Mouse (Mus musculus) T-helper 17 cell (primary cell): Measurements from ENCODE around the gene March1.

ENCODE experiments used
- in situ Hi-C, 2 experiments: fragments of 300-600 bp; cut with MboI, MseI; formaldehyde crosslinking; loops; 1 replicate in 1 of 2; 2 replicates in 1 of 2; pipeline ENCODE4 v1.15.1; 2025; ENCODE audit warnings: high pct_unique_total_duplicates in 2 of 2

The March1 gene

DNA sequence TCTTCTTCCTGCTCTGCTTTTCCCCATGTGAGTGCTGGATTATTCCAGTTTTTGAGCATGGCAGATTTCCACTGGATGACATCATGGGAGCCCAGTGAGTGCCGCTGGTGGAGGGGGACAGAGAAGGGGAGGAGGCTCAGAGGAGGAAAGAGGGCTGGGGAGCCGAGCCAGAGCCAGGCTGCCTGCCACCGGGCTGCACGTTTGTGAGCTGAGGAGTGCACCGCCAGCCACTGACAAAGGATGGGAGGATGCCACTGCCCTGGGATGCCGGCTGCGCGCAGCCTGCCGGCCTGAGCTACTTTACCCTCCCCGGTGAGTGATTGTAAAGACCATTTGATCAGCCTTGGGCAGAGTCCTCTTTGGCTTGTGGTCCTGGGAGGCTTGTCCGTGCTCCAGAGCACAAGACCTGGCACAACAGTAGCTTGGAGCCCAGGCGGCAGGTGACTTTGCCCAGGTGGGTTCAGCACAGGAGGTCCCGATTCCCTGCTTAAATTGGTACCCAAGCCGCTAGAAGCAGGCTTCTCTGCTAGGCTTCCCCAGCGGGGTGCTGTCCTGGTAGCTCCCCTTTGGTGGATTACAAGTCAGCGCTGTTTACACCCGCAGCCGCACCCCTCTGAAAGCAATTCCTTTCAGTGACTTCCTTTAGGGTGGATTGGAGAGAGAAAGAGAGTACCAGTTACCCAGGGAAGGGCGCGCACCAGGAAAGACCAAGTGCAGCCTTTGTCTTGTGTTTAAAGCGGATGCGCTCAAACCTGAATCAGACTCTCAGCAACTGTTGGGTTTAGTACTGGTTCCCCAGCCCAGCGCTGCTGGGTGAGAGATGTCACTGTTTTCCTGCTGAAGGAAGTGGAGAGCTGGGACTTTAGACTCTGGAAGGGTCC is at the start of gene March1:
TSS of gene March1 (plus strand) at position 30 of the 881 bp plus-strand sequence.
- in situ Hi-C loops: loop anchor here in 1 of 2 experiments (10.0 kb wide), 1 partner anchor 1213 kb away; no protein-coding TSS in a partner anchor

DNA sequence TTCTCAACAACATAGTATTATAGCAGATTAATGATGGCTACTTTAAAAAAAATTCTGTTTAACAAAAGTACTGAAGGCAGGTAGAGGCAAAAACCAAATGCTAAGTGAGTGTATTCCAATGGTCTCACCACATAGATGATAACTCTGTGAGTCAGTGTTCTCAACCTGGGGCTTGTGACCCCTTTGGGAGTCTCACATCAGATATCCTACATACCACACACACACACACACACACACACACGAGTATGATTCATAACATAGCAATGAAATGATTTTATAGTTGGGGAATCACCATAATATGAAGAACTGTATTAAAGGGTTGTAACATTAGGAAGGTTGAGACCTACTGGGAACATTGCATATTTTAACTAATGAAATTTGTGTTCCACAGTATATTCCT is 30.8 kb upstream of the March1 start:
- in situ Hi-C loops: no loop called here

- in situ Hi-C loops: no loop called here
Observed at GRCm38 (mm10) chr8:65603241-65603640, 14.5 kb upstream of the March1 start.

GRCm38 (mm10) chr8:65609509-65609908 is 8.2 kb upstream of the March1 start:
- in situ Hi-C loops: no loop called here

GRCm38 (mm10) chr8:65618966-65619365 is 1.3 kb downstream of the March1 start:
- in situ Hi-C loops: loop anchor here in 1 of 2 experiments (10.0 kb wide), 1 partner anchor 1214 kb away; no protein-coding TSS in a partner anchor

- in situ Hi-C loops: loop anchor here in 1 of 2 experiments (5.0 kb wide), 1 partner anchor 553 kb away; no protein-coding TSS in a partner anchor
Observed at GRCm38 (mm10) chr8:65644931-65645330, 27.2 kb downstream of the March1 start.

GRCm38 (mm10) chr8:65645502-65645901 is 27.8 kb downstream of the March1 start:
- in situ Hi-C loops: loop anchor here in 1 of 2 experiments (5.0 kb wide), 1 partner anchor 553 kb away; no protein-coding TSS in a partner anchor

DNA sequence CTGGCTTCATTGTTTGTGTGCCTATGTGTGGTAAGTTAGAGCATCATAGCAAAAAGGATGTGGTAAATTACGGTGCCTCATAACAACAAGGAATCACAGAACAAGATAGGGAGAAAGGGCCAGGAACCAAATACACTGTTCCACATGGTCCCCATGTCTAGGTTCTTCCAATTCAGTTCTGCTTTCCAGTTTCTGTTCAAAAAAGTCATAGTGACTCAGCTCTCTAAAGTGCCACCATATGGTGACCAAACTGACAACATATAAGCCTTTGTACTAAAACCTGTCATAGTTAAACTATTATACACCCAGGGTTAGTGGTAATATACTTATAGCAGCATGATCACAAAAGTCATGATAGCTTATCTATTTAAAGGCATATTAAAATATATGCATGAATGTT is 28.2 kb downstream of the March1 start:
- in situ Hi-C loops: loop anchor here in 1 of 2 experiments (5.0 kb wide), 1 partner anchor 554 kb away; no protein-coding TSS in a partner anchor

DNA sequence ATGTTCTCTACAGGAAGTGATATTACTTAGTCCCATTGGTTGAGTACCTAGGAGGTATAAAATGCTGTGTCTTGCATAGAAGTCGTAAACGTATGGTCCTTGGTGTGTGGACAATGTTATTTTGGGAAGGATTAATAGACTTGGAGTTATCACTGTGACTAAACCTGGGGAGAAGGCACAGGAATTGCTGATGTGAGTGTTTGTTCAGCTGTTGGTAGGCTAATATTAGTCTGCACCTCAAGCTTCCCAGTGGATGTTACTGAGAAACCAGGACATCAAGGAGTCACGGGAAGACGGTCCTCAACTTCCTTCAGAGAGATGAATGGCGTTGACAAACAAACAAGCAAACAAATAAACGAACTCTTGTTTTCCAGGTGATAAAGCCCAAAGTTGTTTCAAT is 38.2 kb downstream of the March1 start:
- in situ Hi-C loops: no loop called here

DNA sequence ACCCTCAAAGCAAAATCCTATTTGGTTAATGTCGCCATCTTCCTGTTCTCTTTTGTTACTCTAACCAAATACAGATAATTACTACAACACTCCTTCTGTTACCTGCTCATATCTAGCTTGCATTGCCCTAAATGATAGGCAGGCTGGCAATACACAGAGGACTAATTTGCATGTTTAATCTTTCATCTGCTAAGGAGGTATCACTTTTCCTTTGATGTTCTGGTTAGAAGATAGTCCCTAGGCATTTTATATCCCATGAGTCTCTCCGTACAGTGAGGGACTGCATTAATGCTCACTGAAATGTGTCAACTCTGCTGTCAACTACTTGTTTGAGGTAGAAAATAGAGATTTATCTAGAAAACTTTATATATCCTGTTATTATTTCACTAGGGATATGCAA is 44.2 kb downstream of the March1 start:
- in situ Hi-C loops: no loop called here

DNA sequence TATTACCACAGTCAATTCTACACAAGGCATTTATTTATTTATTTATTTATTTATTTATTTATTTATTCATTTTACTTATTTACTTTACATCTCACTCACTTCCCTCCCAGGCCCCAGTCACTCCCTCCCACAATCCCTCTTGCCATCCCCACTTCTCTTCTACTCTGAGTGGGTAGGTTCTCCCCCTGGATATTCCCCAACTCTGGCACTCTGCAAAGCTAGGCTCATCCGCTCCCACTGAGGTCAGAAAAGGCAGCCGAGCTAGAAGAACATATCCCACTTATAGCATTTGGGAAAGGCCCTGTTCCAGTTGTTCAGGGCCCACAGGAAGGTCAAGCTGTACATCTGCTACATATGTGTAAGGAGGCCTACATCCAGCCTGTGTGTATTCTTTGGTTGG is 48.1 kb downstream of the March1 start:
- in situ Hi-C loops: no loop called here

- in situ Hi-C loops: no loop called here
Observed at GRCm38 (mm10) chr8:65743066-65743465, 125.4 kb downstream of the March1 start.

- in situ Hi-C loops: no loop called here
Observed at GRCm38 (mm10) chr8:65775815-65776214, 158.1 kb downstream of the March1 start.

DNA sequence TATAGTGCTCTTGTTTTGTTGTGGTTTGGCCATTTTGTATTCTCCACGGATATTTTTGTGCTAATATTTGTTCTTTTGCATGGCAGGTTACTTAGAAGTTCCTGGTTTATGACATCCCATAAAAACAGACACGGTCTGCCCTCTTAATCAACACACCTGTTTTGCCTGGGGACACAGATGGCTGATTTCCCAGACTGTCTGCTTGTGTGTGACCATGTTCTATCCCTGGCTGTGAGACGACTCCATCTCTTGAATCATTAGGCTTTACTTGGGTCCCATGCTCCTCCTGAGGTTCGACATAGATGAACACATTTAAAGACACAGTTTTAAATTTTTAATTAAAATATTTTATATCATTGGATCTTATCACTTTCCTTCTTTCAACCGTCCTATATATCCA is 163.5 kb downstream of the March1 start:
- in situ Hi-C loops: no loop called here

DNA sequence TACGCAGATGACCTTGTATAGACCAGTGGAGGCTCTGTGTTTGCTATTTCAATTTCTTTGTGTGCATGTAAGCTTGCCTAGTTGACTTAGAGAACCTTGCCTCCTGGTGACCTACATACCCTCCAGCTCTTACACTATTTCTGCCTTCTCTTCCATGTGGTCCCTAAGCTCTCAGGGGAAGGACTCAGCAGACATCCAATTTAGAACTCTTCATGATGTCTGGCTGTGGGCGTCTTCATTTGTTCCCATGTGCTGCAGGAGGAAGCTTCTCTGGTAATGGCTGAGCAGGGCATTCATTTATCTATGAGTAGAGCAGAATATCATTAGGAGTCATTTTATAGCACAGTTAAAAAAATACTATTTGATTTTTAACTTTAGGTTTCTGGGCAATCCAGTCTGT is 195.3 kb downstream of the March1 start:
- in situ Hi-C loops: no loop called here

DNA sequence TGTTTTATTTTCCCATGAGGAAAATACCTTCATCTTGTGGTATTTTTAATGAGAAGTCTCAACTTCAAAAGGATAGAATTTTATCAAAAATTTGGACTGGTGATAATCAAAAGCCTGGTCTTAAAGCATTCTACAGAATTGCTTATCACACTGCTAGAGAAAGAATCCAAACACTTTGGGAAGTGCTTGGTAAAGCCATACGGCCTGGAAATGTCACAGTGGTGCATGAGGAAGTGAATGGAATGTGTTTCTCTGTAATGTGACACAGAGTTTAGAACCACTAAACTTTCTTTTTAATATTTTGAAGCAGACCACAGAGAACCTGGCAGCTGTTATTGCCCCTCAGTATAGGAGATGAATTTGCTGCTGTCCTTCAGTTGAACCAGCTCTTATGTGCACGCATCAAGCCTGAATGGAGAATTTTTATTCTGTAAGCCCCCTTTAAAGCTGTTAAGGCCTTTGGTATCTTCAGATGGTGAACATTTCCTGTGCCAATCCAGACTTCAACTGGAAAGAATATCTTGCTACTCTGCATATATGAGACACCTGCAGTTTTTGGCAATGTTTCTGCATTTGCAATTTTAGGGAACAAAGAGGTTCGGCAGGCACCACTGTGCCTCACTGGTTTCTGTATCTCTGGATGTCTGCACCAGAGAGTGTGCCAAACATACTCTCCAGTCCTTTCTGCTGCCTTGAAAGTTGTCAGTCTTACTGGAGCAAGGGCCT is 304.8 kb downstream of the March1 start:
- in situ Hi-C loops: no loop called here

DNA sequence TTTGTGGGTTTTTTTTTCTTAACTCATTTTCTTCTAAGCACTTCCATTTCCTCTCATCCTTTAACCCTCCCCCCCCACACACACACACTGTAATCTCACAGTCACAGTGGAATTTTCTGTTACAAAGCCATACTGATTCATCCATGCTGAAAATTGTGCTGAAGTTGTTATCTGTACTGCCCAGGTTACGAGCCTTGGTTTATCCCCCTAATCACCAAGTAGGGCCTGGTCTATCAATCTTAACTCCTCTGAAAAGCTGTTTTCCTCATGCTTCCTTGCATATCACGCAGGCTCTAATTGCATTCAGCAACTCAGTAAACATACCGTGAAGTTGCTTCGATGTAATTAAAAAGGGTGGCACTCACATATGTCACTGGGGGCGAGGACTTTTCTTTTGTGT is 339.2 kb downstream of the March1 start:
- in situ Hi-C loops: no loop called here

DNA sequence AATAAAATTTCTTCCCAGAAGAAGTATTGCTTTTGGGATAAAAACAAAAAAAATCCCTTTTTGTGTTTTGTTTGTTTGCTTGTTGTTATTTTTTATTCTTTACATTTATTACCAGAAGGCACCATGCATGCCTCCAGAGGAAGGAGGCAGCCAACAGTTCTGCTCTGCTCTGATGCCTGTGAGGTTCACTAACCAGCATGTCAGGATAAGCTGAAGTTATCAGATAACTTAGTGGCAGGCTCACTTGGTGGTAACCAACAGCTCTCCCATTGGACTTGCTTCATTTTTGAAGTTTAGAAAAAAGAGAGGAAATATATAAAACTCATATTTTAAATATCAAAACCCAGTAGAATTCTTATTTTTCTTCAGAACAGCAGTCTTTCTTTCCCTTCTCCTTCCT is 339.8 kb downstream of the March1 start:
- in situ Hi-C loops: no loop called here

DNA sequence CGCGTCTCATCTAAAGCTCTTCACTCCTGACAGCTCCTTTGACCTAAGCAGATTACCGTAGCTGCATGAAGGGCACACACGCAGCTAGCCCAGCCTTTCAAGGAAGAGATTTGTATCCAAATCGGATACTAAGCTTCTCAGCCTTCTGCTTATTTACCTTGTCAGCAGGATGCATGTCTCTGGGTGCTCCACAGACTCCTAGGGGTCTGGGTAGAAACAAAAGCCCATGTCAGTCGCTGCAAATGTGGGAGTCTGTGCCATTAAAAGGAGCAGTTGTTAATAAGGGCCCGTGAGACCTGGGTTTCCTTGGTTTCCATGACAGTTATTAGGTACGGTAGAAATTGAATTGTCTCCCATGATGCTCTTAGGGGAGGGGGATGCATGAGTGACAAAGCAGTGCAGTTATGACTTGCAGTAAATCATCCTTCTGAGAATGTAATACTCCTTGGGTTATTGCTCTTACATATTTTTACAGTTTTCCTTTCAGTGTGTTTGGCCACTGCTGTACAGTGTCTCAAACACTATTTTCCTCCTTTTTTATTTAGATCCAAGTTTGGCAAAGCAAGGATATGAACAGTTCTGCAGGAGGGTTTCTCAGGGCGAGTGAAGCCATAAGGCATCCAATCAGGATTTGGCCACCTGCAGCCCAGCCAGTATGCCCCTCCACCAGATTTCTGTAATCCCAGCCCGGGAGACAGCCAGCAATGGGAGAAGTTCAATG is 349.0 kb downstream of the March1 start:
- in situ Hi-C loops: no loop called here

- in situ Hi-C loops: no loop called here
Observed at GRCm38 (mm10) chr8:65967223-65967778, 349.6 kb downstream of the March1 start.

- in situ Hi-C loops: no loop called here
Observed at GRCm38 (mm10) chr8:65976905-65977304, 359.2 kb downstream of the March1 start.
